Mouse (Mus musculus) skeletal muscle tissue, adult 2 months (tissue): ENCODE measurements around the gene Gm2888.
"Not testable (repeated sequence)": the region's sequence is repeated elsewhere in the genome, so short reads cannot be mapped to it uniquely, and the experiment has no call there.

Experiments used
- DNase-seq: peaks from one replicate; pipeline ENCODE4 v3.0.0-alpha.2; 2012; ENCODE audit warnings: low read depth, low spot score

The Gm2888 gene

DNA sequence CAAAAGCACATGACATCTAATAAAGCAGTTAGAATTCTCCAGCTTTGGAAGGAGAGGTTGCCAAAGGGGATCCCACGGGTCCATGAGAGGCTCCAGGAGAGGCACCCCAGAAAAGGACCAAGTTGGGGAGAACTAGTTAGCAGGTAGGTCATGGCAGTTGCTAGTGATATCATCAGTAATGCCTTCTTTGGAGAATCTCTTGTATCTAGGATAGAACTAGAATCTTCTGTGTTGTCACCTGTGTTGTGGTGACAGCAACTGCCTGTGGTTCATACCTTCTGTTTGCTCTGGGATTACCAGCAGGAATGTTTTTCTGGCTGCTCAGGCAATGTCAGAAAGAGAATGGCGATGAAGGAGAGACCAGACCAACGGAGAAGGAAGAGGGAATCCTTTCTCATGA, at the start of gene Gm2888:
Gene Gm2888 (plus strand): TSS at position 301 of the 400 bp plus-strand sequence.
- not testable (repeated sequence) for DNase-seq

DNA sequence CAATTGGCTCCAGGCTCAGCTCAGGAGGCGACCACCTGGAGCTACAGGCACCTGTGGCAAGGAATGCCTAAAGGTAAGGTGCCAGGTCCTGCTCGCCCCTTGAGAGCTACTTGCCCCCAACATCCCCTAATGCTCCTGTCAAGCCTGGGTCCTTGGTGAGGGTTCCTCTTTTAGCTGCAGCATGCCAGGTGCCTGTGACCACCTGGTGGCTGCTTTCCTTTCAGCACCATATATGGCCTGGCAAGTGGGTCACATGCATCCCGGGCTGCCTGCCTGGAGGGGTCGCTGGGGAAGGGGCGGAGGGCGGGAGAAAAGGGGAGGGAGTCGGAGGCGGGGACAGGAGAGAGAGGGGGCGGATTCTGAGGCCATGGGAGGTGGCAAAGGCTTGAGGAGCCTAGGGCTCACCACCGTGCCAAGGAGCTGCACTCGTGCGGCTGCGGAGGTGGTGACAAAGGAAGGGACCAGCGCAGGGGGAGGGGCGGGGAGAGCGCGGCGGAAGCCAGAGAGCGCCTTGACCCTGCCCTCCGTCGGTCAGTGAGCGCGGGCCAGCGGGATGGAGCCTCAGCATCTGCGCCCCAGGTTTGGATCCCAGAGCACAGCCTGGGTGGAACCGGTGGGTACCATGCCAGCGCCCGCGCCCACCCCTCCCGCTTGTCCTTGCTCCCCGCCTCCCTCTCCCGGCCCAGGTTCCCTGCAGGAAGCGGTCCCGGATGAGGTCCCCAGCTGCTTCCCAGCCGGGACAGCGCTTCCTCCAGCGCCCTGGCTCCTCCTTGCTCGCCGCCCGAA, 19.1 kb downstream of the Gm2888 start, which contains the start of gene Gm2897:
Gene Gm2897 (plus strand): TSS at position 559 of the 786 bp plus-strand sequence.
- peak; percentile 0 for DNase-seq

DNA sequence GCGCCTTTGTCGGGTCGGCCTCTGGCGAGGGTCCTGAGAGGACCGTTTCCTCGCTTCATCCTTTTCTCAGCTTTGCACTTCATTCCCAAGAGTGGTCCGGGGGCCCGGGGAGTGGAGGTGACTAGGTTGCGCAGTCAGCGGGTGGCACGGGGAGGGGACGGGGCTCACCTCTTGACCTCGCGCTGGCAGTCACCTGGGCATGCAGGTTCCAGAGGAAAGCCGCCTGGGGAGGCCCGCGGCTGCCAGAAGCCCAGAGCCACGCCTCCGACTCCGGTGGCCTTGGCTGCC, 19.7 kb downstream of the Gm2888 start:
- DNase-seq: not testable (repeated sequence)

DNA sequence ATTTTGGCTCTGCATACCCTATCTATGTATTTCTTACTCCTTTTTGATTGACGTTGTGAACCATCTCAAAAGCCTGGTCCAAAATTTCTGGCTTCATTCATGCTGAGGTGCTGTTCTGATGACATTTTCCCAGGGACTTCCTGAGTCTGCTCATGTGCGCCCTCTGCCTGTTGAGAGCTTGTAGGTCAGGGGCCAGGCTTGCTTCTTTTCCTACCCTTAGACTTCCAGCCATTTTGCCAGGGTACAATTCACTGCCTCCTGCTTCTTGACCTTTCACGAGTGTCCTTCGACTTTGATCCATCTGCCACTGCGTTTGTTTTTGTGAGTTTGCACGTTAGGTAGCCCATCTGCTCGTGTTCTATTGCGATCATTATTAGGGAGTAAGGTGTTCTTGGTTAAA, 20.3 kb downstream of the Gm2888 start:
- not testable (repeated sequence) for DNase-seq
